Mouse (Mus musculus) T-helper 1 cell (primary cell): ENCODE results near the gene Khdc3.
"Not testable (repeated sequence)": the region's sequence is repeated elsewhere in the genome, so short reads cannot be mapped to it uniquely, and the experiment has no call there.

Experiments
- in situ Hi-C: fragments of 300-600 bp; cut with MboI, MseI; formaldehyde crosslinking; loops from one replicate; pipeline ENCODE4 v1.15.1; 2025; ENCODE audit warnings: high pct_unique_total_duplicates

Khdc3 gene

DNA sequence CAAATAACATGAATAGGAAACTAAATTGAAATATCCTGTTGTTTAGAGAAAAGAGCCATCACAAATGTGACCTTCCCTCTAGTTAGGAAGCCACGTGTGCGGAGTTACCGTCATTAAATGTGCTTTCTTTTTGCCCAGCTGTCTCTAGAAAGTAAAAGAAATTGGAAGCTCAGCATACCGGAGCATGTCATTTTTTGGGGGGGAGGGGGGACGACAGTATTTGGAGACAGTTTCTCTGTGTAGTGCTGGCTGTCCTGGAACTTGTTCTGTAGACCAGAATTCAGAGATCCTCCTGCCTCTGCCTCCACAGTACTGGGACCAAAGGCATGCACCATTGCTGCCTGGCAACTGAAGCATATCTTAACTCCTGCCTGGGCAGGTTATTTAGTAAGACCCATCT lies at the start of gene Khdc3:
Gene Khdc3 (plus strand): TSS at position 301 of the 400 bp plus-strand sequence.
- in situ Hi-C loops = no loop called here

DNA sequence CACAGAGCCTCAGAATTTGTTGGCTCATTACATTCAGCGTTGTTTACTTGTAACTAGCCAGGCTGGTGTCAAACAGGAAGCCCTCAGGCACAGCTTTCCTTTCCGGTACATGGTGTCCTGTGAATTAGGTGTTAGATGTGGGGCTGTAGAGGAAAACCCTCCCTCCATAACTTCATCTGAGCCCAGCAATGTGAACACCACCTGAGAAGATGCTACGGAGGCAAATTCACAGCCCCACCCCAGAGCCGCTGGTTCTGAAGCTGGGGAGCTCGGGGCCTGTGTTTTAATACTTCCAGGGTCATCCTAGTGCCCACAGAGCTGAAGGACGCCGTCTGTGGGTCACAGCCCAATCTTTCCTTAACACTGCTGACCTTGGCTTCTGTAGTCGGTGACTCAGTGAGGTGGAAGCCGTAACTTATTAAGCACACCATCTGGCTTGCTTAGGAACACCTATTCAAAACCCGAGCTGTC lies 46.2 kb upstream of the Khdc3 start:
- in situ Hi-C loops = no loop called here

DNA sequence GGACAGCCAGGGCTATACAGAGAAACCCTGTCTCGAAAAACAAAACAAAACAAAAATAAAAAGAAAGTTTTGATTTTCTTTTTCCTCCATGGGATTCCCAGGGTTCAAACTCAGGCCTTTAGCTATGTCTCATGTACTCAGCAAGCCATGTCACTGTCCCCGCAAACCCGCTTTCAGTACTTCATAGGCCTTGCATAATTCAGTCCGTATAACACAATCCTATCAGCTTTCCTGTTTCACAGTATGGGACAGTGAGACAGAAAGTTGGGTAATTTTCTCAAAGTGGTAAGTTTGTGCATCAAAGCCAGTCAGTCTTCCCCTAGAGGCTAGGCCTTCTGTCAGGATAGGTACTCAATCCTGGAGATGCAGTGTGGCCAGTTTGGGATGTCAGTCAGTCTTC lies 42.4 kb upstream of the Khdc3 start:
- in situ Hi-C loops = no loop called here

DNA sequence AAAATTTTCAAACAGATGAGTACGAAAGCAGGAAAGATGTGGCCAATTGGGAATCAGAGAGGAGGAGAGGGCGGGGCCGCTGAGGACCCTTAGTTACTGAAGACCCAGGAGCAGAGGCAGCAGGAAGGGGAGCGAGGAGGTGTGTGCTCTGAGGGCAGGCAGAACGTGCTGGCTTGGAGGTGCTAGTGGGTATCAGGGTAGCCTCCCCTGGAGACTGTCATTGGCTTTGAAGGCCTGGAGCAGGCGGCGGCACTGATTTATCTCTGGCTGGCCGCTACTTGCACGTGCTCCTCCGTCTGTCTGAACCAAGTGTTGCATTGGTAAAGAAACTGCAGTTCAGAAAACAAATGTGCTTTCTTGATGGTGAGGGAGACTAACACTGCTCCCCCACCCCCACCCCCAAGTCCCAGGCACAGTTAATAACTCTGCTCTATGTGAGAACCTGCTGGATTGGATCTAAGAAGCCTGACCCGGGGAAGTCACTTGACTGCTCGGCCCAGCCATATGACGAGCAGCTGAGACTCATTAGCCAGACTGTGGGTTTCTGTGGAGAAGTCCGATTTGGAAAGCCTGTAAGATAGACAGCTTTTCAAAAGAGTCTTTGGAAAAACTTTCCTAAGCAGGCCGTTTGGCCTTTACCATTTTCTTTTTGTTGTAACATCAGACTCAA lies 37.9 kb upstream of the Khdc3 start:
- in situ Hi-C loops = no loop called here

DNA sequence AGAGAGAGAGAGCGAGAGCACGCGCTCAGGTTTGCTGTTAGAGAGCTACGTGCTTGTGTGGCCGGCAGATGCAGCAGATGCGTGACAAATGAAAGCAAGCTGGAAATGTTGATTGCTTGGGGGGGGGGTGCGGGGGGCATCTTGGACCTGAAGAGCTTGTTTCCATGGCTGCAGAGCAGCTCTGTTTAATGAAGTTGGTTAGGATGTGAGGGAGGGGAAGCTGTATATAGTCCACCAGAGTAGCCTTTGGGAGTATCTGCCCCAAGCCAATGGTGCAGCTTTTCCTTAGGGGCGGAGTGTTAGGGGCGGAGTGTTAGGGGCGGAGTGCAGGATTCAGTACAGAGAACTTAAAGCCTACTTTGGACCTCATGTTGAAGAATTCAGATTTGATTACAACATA lies 34.5 kb upstream of the Khdc3 start:
- in situ Hi-C loops = no loop called here

DNA sequence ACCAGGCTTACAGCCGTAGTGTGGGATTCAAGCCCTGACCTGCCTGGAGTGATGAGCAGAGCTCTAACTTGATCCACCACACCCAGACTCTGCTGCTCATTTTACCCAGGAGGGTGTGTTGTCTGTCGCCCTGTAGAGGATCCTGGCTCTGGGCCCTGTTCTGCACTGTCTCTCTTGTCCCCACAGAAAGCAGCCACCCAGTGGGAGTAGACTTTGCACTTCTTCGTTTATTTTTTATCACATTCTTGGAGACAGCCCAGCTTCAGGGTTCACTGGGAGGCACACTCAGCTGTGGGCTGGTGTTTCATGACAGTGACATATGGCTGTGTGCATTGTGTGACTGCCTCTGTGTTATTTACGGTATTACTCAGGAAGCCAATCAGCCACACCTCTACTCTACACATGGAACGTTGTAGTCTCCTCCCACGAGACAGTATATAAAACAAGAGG lies 33.4 kb upstream of the Khdc3 start:
- in situ Hi-C loops = no loop called here

DNA sequence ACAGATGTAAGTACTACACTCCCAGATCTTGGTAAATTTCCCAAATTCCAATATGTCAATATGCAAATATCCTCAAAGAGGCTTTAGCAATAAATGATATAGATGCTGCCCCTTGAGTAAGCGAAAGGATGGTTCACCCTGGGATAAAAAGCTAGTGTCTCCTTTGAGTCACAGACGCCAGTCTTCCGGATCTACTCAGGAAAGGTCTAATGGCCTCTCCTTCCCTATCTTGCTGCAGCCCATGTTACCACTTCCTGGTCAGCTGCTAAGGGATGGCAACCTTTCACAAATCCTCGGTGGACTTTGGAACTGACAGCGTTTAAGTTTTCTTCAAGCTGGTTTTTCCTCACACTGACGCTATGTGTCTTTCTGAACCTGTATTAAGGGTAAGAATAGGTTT lies 32.9 kb upstream of the Khdc3 start:
- in situ Hi-C loops = no loop called here

DNA sequence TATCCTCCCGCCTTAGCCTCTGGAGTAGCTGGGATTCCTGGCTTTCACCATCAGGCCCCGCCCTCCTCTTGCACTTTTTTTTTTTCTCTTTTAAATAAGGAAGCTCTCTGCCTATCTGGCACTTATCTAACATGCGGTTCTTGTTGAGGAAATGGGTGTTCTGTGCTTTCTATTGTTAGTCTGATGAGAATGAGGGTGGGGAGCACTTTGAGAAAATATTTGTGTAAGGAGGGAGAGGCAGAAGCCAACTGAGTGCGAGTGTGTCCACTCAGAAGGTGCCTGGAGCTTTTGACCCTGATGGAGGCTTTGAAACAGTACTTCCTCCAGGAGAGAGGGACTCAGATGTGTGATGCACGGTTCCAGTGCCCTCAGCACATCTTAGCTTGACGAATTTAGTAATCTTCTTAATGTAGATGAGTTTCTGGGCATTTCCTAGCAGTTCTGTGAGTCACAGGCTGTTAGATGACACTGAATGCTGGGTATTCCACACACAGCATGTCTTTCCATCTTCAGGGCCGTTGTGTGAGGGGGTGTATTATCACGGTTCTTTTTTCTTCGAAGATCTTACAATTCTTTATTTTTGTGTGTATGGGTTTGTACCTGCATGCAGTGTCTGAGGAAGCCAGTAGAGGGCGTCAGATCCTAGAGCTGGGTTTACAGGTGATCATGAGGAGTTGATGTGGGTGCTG lies 30.5 kb upstream of the Khdc3 start:
- in situ Hi-C loops = no loop called here

DNA sequence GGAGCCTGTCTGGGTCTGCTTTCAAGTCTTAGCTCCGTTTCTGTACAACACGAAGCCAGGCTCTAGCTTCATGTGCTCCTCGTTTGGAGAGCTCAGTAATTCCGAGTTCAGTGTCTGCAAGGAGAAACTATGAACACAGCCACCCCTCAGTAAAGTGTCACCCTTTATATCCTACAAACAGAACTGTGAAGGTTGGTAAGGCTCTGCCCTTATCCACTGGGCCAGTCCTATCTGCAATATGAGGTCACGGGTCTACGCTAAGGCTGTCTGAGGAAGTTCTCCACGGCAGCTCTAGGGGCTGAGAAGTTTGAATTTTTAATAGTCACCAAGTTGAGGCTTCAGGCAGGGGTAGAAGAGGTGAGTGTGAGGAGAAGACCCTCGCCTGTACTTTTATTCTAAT lies 29.2 kb upstream of the Khdc3 start:
- in situ Hi-C loops = no loop called here

DNA sequence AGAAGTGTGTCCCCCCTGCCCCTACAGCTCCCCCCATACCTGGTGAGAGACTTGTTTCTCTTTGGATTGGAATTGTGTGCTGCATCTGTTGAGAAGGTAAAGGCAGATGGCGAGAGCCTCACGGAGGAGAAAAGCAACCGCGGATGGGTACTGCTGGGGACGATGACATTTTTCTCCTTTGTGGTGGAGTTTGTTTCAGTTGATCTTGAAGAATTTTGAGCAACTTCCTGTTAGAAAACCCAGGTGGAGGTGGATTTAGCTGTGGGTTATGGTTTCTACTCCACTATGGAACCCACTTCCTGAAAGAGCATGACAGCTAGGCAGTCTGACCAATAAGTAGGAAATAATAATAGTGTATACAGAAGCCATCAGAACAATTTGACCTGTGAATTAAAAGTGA lies 28.5 kb upstream of the Khdc3 start:
- in situ Hi-C loops = no loop called here

DNA sequence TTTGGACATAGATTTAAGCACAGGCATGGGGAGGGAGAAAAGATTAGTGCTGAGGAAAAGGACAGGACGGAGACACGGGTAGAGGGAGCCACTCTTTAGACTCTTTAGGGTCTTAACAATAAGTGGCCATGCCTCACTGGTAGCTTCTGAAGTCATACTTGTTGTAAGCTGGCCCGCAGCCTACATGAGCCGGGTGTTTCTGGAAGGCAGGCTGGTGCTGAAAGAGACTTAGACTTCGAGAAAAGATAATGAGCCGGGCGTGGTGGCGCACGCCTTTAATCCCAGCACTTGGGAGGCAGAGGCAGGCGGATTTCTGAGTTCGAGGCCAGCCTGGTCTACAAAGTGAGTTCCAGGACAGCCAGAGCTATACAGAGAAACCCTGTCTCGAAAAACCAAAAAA lies 22.3 kb upstream of the Khdc3 start:
- in situ Hi-C loops = not testable (repeated sequence)

DNA sequence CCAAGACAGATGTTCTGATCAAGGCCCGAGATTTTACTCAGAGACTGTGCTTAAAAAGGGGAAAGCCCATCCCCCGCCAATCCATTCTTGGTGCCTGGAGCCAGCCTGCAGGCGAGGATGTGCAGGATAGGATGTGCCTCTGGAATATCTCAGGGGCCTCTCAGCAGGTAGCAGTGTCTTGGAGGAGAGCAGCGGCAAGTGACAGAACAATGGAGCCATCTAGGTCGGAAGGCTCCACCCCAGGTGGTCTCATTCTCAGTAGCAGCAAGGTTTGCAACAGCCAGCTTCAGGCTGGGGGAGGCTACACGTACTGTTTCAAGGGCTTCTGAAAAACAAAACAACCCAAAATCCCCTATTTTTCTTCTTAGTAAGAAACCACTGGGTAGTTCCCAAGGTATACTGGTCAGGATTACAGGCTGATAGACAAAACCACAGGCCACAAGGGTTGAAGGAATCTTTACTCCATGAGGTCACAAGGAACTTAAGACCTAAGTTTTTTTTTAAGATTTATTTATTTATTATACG lies 21.8 kb upstream of the Khdc3 start:
- in situ Hi-C loops = no loop called here

DNA sequence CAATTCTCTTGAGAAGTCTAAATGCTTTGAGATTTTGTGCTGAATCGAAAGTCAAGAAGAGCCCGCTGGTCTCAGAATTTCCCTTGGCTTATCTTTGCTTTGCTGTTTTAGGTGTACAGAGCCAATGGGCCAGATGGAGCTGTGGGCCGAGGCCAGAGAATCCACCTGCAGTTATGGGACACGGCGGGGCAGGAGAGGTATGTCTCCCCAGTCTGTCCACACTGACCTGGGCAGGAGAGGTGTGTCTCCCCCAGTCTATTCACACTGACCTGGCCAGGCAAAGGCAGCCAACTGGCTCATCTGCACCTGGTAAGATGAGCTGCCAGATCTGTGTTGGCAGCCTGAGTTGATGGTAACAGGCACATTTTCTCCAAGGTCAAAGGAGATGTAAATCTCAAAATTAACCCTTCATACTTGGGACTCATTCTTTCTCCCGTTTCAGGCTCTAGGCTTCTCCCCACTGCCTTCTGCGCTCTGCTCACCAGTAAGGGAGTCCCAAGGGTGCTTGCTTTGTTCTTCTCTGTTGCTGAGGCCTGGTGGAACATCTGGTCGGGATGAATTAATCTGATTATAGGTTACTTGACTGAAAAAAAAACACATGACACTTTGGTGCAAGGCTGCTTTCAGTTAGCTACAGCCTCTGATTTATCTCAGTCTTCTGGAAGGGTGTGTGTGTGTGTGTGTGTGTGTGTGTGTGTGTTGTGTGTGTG lies 19.2 kb upstream of the Khdc3 start:
- in situ Hi-C loops = no loop called here

DNA sequence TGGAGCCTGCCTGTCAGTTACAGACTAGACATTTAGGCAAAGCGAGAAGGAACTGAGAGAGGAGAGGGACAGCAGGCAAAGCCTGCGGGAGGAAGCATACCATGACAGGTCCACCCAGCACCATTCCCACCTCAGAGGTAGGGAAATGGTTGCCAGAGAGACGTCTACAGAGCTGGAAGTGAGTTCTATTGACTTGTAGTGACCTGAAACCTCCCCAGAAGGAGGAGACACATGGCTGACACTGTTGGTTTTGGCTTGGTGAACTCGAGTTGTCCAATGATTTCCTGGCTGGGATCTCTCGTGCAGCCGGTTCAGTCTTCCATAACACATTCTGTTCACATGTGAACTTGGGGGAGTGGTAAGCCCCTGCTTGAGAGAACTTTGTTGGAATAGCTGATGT lies 17.7 kb upstream of the Khdc3 start:
- in situ Hi-C loops = no loop called here

DNA sequence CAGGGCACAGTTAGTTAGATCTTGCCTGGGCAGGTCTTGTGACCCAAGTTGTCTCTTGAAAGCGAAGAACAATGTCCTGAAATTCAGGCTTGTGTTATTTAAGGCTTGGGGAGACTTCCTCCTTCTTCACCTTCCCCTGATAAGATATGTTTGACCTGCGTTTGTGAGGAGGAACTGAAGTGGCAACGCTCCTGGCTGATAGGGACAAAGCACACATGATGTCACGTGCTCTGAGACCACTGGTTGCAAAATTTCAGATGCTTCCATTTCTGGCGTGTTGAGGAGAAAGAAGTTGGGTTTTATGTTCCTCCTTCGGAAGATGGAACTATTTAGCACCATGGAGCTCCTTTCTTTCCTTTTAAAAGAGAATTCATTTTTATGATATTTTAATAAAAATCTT lies 15.8 kb upstream of the Khdc3 start:
- in situ Hi-C loops = no loop called here

DNA sequence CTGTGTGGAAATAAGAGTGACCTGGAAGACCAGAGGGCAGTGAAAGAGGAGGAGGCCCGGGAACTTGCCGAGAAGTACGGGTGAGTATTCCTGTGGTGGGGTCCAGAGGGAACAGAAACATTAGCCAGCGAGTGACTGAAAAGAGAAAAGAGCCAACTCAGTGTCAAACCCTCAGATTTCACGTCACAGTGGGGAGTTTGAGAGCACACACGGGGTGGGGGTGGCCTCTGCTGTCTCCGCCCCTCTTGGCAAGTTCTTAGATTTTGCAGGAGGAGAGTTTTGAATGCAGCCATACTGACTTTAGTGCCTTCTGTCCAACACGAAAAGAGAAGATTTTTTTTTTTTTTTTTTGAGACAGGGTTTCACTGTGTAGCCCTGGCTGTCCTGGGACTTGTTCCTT lies 14.5 kb upstream of the Khdc3 start:
- in situ Hi-C loops = no loop called here

DNA sequence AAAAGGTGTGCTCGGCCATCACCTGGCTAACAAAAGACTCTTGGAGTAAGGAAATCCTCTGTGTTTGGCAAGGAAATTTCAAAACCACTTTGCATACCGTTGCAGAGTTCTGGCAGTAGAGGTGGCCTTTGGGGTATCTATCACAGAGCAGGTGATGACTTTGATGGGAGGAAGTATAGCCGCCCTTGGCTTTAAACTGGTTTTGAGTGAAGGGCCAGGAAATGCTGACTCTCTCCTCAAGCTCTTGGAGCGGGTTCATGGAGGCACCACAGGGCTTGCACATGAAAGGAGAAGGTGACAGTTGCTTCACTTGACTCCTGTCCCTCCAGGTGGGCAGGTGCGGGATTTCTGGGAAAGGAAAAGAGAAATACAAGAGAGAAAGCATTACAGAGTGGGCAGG lies 14.1 kb upstream of the Khdc3 start:
- in situ Hi-C loops = no loop called here

DNA sequence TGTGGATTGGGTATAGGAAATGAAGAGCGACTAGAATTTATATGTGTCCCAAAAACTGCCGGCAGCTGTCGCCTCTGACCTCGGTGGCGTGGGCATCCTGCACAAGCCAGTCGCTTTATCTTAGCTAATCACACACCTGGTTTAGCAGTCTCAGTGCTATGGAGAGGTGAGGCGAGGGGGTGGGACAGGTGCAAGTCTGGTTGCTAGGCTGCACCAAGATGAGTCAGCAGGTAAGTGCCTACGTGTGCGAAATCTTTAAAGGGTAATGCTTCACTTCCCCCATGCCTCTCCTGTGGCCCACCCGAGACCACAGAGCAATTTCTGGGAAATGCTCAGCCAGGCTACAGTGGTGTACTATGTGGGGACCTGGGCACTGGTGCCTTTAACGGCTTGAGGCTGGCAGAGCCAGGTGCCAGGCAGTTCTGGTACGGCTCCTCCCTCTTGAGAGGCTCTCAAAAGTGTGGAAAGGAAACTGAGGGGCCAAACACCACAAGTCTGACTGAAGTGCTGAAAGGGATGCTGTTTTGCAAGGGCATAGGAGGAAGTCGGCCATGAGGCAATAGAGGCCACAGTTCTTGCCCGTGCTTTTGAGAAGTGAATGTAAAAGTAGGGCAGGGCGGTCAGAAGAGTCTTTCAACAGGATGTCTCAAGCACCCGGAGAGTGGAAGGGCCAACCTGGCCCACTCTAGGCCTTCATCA lies 12.3 kb upstream of the Khdc3 start:
- in situ Hi-C loops = no loop called here

DNA sequence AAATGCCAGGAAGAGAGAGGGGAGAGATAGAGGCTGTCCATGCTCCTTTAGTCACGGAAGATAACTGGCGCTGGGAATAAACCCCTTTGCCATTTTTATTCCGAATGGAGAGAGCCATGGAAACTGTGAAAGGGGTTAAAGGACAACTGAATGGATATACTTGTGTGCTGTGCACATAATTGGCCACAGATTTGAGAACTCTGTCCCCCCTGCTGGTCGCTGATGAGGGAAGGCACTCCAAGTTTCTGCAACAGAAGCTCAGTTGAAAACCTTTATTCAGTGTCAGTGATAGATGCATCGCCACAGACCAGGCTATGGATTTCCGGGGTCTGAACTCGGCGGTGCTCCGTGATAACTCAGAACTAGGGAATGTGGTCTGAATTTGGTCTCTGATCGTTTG lies 11.5 kb upstream of the Khdc3 start:
- in situ Hi-C loops = loop anchor here (5.0 kb wide), 2 partner anchors 48 to 118 kb away; partner anchors contain the start of genes Pigb and Rab27a

DNA sequence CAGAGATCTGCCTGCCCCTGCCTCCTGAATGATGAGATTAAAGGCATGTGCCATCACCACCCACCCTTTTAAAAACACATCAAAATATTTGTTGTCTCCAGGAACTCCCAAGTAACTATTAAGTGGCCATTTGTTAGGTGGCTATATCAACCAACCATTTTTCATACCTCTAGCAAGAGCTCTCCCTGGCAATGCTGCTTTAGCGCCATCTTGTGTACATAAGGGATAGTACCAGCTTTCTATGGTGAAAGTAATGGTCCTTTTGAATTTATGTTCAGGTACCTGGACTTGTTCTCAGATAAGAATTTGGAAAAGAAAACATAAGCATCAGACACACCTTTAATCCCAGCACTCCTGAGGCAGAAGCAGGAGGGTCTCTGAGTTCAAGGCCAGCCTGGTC lies 9.9 kb upstream of the Khdc3 start:
- in situ Hi-C loops = loop anchor here (5.0 kb wide), 2 partner anchors 49 to 119 kb away; partner anchors contain the start of genes Pigb and Rab27a

DNA sequence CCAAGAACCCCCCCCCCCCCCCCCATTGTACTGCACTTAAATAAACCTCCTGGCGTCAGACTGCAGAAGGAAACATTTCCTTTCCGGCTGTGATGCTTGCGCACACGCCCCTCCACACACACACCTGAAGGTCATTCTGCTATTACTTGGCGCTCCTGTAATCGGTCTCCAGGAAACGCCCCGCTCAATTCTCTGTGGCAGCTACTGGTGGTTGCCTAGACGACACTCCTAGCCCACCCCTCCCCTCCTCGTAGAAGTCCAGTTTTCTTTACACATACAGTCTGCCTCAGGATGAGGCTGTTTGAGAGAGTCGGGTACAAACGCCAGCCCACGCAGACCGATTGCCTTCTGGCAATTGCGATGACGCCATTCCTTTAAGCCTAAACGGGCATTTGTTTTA lies 7.1 kb upstream of the Khdc3 start:
- in situ Hi-C loops = loop anchor here (5.0 kb wide), 2 partner anchors 52 to 122 kb away; partner anchors contain the start of genes Pigb and Rab27a

DNA sequence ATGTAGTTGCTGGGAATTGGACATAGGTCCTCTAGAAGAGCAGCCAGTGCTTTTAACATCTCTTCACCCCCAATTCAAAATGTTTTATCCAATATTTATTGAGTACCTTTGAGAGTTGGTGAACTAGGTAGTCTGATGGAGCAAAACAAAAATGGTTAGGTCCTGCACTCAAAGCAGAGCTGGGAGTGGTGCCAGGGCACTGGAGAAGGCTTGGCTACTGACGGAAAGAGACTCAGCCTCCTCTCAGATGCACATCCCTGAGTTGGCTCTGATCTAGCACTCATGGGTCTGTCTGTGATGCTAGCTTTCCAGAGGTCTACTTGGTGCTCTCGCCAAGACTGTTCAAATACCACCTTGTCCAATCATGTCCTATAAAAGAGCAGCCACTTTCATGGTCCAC lies 3.7 kb upstream of the Khdc3 start:
- in situ Hi-C loops = no loop called here
